Mouse (Mus musculus): Measurements from ENCODE around the gene Tunar.

Tunar gene

DNA sequence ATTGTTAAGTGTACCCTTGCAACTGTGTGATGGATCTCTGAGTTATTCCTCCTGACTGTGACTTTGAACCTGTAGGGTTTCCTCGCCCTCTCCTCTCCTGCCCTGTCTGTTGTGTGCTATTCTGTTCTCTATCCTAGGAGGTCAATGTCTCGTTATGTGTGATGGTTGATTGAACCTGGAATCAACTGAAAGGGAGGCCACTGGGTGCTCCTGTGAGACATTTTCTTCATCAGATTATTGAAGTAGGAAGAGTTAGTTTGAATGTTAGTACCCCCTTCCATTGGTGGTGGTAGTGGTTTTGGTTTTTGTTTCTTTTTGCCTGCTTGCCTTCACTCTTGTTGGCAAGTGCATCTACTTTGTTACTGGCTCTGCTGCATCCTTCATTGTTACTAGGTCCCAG is at the start of gene Tunar:
Gene Tunar, plus strand, starts transcription at position 301 of the 400 bp plus-strand sequence.
- no peak for DNase-seq

DNA sequence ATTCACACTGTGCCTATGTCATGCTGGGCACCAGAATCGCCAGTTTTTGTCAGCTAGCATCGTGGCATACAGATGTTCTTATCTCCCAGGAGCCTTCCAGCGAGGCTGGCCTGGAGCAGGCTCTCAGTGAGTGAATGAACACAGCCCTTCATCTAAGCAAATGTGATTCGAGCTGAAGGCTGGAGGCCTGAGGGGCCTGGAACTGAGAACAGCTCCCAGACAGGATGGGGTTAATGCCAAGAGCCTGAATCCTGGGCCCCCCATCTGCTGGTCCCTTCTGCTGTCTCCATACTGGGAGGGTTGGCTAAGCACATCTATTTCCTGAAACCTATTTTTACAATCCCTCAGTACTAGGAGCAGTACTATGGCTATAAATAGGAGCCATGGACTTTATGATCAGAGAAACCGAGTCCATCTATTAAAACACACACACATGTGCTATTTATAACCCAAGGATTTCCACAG is 21.1 kb upstream of the Tunar start:
- peak; percentile 70 to 77 for DNase-seq

DNA sequence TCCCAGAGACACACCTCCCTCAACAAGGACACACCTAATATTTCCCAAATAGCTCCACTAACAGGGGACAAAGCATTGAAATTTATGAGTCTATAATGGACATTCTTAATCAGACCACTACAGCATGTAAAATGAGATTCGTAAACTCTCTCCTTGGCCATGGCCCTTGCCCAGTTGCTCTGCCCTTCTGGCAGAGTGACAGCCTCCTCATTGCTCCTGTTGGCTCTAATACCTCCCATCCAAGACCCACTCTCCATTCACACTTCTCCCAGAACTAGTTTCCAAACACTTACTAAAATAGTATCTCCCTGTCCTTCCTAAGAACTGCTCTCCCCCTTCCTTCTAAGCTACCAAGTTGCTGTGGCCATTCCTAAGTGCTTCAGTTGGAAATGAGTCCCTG is 19.3 kb upstream of the Tunar start:
- no peak for DNase-seq

DNA sequence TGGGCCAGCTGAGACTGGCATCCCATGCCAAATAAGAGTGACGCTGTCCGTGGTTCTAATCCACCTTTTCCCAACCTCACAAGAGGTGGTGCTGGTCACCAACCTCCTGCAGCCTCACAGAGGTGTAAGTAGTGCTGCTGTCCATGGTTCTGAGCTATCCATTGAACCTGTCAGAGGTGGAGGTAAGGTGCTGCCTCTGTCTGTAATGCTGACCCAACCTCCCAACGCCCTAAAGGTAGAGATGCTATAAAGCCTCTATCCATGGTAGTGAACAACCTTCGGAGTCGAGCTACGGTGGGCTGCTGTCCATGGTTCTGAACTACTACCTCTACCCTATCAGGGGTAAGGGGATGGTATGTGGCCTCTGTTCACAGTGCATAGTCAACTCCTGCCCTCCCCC is 11.5 kb upstream of the Tunar start:
- DNase-seq = no peak

DNA sequence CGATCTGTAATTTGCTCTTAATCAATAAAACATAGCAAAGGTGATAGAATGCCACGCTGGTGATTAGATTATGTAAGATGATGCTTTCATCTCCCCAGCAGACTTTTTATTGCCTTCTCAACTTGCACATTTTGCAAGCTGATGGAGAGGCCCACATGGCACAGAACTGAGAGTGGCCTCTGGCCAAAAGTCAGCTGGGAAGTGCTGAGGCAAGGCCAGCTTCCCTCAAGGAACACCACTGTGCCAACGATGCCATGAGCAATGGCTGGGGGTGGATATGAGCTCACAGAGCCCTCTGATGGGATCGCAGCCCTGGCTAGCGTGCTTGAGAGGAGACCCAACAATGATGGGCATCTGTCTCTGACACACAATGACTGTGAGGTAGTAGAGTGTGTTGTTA is 6.6 kb upstream of the Tunar start:
- DNase-seq = peak; percentile 87 to 91

DNA sequence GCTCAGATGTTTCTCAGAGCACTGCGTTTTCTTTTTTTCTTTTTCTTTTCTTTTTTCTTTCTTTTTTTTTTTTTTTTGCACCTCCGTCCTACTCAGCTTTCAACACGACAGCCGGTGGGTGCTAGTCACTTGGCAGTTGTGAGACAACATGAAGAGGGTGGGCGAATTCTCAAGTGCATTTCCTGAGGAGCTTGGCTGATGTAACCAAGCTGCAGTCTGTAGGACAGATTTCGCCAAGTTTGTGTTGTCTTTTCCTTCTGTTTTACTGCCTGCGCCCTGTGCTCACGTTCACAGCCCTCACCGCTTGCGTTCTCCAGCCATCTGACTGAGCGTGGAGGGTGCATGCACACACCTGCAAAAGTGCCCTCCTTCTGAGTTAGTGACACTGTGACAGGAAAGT is 5.3 kb upstream of the Tunar start:
- peak in 1 of 2 experiments; percentile 24 for DNase-seq

DNA sequence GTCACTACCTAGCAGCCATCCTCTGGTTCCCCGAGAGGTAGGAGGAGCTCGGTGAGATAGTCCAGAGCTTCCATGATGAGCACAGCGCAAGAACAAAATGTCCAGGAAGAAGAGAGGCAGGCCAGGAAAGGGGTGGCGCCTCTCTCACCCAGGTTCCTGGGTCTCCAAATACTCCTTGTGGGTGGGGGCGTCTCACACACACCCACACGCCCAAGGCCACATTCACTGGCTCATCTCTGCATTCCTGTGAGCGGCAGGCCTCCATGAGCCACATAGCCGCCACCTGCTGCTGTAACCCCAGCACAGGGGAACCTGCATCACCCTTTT is 2.4 kb downstream of the Tunar start:
- DNase-seq = no peak

DNA sequence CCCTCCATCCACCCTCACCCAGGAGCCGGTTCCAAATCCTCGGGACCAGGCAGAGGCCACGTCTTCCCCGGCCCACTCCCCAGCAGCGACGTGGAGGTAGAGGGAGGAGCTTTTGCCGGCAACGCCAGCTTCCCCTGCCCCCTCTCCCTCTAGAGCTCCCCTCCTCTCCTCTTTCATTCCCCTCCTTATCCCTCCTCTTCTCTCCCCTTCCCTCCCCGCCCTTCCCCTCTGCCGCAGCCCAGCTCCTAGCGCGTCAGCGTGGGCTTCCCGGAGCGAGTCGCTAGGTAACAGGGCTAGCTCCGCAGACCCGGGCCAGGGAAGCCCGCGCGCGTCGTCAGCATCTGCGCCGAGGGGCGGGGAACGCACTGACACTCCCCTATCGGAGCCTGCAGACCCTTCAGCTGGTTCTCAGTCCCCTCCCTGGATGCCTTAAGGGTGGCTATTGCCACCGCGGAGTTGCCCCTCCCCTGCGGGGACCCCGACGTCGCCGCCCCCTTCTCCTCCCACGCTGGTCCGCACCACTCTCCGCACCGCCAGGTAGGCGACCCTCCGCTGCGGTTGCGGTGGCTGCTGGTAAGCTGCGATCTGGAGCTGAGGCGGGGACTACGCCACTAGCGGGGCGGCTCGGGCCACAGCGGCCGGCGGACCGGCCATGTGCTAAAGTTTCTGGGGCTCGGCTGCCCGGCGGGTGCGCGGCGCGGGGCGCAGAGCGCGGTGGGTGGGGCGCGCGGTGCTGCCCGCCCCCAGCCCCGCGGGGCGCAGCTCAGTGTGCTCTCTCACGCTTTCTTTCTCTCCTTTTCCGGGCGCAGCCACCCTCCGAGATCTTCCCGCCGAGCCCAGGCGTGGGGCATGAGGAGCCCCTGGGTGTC is 3.0 kb downstream of the Tunar start:
- peak; percentile 74 to 76 for DNase-seq

DNA sequence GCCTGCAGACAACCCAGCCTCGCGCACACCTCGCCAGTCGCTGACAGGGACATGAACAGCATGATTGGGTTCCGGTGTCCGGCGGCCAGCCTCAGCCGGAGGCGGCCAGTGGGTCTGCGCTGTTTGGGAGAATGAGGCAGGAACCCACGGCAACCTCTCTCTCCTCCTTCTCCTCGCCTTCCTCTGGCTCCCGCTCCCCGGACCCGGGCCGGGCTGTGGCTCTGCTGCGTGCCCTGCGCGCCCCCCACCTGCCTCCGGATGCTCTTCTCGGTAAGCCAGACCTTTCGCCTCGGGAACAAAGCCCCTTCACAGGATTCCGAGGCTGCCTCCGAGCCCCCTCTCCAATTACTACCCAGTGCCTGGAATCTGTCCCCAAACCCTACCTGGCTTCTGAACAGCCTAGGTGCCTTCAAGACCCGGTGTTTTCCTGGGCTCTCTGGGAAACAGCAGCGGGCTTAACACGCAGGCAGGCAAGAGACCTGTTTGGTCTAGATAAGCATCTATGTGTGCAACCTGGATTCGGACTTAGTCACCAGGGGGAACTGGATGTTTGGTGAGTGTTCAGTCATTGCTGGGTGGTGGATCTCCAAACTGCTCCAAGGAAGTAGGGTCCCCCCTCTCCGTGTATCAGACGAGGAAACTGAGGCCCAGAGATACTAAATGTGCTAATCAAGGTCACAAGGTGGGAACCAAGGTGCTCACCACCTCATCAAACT is 3.8 kb downstream of the Tunar start:
- DNase-seq = peak; percentile 74 to 75

DNA sequence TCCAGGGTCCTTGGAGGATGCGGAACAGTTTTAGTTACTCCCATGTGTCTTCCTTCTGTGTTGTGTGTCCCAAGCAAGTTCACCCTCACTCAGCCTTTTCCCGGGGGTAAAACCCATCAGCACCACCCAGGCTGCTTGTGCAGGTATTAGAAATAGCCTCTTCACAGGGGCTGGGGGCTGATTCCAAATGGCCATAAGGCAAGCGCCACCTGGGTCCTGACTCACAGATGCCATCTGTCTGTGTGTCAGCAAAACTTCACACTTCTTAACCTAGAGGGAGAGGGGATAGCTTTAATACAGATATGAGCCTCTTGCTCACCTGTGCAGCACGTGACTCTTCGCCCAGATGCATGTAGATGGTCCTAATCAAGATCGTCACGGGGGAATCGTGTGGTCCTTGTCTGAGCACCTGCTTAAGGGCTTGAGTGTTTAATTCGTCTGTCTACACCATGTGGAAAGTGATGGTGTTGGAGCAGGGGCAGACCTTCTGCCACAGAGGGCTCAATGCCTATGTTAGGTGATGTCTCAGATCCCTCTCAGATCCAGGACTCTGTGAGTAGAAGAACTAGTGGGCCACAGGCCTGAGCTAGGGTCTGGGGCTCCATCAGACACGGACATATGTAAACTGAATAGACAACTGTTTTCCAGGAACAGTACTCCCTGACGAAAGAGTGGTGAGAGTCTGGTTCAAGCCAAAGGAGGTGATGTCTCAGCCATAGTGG is 4.7 kb downstream of the Tunar start:
- peak; percentile 80 to 86 for DNase-seq

DNA sequence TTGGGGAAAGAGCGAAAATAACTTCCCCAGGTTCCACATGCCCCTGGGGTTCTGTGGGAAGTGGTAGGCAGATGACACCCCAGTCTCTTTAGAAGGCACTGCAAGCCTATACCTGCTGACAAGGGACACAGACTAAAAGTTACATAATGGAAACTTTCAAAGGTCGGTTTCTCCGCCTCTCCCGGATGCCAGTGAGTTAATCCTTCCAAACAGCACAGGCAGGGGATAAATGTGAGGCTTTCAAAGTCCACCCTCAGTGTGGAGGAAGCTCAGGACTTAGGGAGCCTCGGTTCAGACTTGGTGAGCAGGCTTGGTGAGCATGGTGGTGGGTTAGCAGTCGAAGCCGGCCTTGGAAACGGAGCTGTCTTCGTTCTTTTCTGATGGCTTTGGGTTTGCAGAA is 7.9 kb downstream of the Tunar start:
- DNase-seq = peak; percentile 15 to 36

DNA sequence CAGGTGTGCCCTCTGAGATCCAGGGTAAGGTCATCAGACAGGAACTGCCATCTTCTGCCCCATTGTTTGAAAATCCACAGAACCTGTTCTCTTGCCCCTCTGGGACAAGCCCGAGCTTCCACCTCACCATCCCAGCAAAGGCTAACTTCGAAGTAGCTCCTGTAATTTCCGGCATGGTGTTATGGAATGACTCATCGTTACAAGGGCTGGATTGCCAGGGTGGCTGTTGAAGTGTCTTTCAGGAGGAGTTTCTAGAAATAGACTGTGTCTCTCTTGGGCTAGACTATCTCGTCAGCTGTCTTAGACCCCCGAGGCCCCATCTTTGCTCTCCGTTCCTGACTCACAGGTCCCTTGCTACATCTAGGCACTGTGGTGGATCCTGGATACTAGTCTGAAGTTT is 10.8 kb downstream of the Tunar start:
- peak; percentile 27 to 31 for DNase-seq

DNA sequence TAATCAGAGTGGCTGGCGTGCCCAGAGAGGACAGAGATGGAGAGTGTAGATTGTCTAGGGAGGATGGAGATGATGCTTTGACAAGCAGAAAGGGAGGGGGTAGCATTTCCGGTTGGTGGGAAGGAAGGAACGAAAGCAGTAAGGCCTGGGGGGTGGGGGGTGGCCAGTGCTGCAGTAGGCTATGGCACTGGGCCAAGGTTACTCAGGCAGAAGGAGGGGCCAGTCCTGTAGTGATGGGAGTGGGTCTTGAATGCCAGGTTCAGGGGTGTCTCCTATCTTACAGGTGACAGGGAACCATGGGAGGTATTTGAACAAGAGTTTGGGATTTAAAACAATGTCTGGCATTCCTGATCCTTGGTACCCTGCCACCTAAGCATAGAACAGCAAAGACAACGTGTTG is 13.2 kb downstream of the Tunar start:
- DNase-seq = peak in 1 of 2 experiments; percentile 62

DNA sequence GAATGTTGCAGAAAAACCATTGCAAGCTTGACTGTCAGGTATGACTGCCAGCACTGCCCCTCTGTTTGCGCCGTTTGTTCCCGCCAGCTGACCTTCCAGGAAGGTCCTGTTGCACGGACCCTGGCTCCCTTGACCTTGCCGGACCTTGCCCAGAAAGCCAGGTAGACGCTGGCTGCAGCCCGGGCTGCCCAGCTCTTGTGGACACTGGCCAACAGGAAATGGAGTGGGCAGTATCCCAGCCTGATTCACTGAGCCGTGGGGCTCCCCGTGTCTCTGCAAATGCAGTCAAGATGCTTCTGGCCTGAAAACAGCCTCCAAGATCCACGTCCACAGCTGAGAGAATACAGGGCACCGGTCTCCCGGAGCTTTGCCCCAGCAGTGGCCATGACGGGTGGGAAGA is 13.6 kb downstream of the Tunar start:
- DNase-seq = peak; percentile 91 to 92

DNA sequence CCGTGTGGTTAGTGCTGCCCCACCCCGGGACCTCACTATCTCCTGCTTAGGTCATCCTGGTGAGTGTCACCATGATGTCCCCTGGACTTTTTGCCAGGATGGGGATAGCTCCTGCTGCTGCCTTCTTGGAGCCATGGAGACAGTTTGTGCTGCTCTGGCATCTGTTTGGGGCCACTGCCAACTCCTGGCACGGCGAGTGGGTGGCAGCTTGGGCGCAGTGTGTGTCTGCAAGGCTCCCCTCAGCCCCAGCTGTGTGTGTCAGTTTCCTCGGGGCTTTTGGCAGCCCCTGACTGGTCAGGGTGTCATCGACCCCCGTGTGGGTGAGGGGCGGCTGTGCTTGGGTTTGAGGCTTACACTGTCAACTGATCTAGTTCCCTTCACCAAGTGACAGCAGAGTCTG is 20.6 kb downstream of the Tunar start:
- DNase-seq = peak; percentile 74 to 85

DNA sequence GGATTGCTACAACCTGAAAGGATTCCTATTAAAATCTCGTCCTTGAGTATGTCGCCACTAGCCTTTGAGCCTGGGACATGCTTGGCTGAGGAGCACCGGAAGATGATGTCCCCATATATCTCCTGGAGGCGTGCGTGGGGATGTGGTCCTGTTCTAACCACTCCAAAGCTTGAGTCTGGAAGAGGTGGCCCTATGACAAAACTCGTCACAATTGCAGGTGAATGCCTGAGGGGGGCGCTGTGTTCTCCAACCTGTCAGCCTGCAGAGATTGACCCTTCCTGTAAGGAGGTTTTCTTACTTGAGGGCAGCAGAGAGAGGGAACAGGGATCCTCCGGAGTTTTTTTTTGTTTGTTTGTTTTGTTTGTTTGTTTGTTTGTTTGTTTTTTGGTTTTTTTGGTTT is 21.1 kb downstream of the Tunar start:
- DNase-seq = peak in 1 of 2 experiments; percentile 38

DNA sequence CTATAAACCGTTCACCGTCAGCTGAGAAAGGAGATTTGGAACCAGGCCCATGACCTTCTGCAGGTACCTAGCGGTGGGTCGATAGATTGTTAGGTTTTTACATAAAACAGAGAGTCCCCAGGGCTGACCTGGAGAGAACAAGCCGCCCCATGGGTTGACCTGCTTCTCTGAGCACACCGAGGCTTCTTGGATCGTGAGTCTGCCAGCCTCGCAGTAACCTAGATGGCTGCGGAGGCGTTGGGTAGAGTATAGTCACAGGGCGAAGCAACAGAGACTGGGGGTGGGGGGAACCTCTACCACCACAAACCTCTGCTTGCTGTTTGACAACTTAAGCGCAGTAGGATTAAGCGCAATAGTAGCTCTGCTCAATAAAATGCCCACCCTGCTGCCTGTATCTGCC is 23.1 kb downstream of the Tunar start:
- peak; percentile 47 to 57 for DNase-seq

DNA sequence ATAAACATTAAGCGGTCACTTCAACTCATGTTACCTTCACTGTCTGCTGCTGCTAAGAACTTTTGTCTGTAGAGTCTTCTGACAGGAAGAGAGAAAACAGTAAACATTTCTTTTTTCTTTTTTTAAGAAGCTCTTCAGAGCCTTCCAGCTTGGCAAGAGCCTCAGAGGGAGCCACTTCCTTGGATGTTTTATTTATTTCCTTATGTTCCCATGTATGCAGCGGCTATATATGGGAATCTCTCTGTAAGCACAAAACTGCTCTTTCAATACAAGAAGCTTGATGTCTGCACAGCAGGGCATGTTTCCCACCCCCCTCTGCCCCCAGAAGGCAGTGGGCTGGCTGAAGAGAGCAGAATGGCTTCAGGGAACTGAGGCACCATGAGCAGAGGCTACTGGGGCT is 30.0 kb downstream of the Tunar start:
- no peak for DNase-seq

DNA sequence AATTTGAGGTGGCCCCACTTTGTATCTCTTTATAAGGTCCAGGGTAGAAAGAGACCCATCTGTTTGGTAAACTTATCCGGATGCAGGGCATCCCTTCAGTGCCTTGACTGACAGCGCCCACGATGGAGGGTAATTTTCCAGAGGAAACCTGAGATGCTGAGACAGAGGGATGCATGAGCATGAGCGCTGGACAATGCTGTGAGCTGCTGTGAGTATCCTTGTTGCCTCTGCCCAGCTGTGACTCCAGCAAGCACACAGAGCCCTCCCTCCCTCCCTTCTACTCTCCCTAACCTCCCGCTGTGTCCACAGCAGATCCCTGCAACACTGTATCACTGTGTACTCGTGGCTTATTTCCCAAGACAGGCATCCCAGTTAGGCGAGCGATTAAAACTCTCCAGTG is 40.9 kb downstream of the Tunar start:
- DNase-seq = no peak

DNA sequence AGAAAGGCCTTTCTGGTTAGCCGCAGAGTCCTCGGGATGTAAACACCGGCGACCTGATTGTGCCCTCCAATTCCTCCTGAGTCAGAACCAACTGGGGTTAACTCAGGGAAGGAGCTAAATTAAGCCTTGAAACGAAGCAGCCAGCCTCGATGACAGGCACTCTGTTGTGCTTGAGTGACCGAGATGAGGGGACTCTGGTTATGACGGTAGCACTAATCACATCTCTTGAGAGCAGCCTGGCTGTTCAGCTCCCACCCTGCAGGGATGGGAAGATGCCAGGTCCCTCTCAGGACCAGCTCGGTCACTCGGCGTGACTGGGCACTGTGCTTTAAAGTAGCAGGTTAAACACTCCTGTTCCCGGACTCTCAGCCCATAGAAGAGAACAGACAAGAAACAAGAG is 43.3 kb downstream of the Tunar start:
- DNase-seq = peak; percentile 63 to 76

DNA sequence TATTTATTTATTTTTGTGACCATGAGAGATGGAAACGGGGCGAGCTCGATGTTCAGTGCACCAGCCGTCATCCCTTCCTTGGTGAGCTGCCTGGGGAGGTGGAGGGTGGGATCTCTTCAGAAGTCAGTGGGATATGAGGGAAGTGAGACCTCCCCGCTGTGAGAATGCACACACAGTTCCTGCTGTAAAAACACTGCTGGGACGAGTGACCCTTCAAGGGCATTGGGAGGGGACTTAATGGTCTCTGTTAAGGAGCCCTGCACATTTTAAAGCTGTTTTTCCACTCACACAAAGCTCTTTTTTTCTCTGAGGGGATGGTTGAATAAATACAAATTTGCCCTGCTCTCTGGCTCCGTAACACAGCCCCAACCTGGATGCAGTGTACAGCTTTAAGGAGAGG is 49.1 kb downstream of the Tunar start:
- no peak for DNase-seq

DNA sequence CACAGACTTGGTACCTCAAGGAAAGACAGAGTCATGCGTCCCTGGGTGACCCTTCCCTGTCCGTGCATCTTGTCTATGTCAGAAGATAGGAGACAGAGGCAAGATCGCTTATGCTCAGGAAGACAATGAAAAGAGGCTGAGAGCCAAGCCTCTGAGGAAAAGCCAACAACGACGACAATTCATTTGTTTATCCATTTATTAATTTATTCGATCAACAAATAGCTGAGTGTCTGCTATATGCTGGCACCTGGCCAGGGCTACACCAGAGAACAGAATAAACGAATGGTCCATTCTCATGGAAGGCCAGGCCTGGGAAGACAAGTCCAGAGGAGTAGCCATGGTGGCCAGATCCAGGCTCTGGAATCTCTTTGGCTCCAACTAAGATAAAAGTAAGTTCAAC is 61.0 kb downstream of the Tunar start:
- no peak for DNase-seq

DNA sequence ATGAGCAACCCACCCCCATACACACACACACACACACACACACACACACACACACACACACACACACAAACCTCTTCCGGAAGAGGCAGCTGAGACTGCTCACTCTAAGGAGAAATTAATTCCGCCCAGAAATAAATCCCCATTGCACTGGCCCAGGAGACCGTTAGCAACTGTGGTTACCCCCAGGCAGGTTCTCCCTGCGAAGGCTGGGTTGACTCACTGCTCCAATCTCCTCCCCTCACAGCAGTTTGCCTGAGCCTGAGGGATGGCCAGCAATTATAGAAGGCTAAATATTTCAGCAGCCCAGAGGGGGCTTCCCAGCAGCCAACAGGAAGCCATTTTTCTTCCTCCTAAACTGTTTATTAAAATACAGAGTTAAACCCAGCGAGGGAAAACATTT is 64.5 kb downstream of the Tunar start:
- DNase-seq = no peak

DNA sequence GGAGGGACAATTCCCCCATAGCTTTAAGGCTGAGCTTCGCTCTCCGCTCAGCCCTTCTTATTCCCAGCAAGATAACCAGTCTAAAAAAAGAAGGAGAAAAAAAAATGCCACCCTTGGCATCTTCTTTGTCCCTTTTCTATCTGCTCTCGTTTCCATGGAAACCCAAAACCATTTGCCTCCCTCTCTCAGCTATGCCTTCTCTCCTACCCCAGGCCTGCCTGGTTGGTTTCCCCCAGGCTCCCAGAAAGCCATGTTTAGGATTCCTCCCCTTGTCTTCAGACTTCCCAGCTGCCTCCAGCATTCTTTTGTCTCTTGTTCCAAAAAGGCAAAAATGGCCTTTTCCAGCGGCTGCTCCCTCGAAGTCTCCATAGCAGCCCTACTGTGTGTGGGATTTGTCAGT is 70.1 kb downstream of the Tunar start:
- DNase-seq = no peak
